Mouse (Mus musculus) midbrain, embryonic 16.5 days (tissue): Measurements from ENCODE around the gene Msx2. TPM values are rescaled to one million over a fixed set of nuclear protein-coding genes. Genes with fewer than 3 reads are reported as not detected.

Experiments used
- ATAC-seq: fragments of 200-750 bp; cut with Nextera tagmentation; 2 replicates; pipeline ENCODE4 v1.8.0; 2017; ENCODE audit warnings: moderate TSS enrichment
- H3K27ac ChIP-seq: fragments of 300-500 bp; sonication (generic); 2 replicates; pipeline ENCODE4 v1.5.1; 2014; ENCODE audit warnings: mild to moderate bottlenecking, low read length, mixed read lengths
- H3K27me3 ChIP-seq: fragments of 300-500 bp; sonication (generic); 2 replicates; pipeline ENCODE4 v1.6.1; 2014; ENCODE audit warnings: low read depth, low read length, mixed read lengths; ENCODE audit not compliant: control insufficient read depth, insufficient read depth
- H3K36me3 ChIP-seq: fragments of 300-500 bp; sonication (generic); 2 replicates; pipeline ENCODE4 v1.6.1; 2014; ENCODE audit warnings: mild to moderate bottlenecking, low read length, moderate library complexity, mixed read lengths; ENCODE audit not compliant: control insufficient read depth, insufficient read depth
- H3K4me1 ChIP-seq: fragments of 300-500 bp; sonication (generic); 2 replicates; pipeline ENCODE4 v1.6.1; 2014; ENCODE audit warnings: mild to moderate bottlenecking, low read length, mixed read lengths; ENCODE audit not compliant: control insufficient read depth, insufficient read depth
- H3K4me2 ChIP-seq: fragments of 300-500 bp; sonication (generic); 2 replicates; pipeline ENCODE4 v1.6.1; 2014; ENCODE audit warnings: mild to moderate bottlenecking, low read length, mixed read lengths
- H3K4me3 ChIP-seq: fragments of 300-500 bp; sonication (generic); 2 replicates; pipeline ENCODE4 v1.5.1; 2014; ENCODE audit warnings: low read depth, mild to moderate bottlenecking, low read length, moderate library complexity, mixed read lengths
- H3K9ac ChIP-seq: fragments of 300-500 bp; sonication (generic); 2 replicates; pipeline ENCODE4 v1.6.1; 2014; ENCODE audit warnings: low read depth, low read length, mixed read lengths
- H3K9me3 ChIP-seq: fragments of 300-500 bp; sonication (generic); replicated peaks from 2 replicates; pipeline ENCODE4 v1.6.1; 2014; ENCODE audit warnings: mild to moderate bottlenecking, low read length, mixed read lengths; ENCODE audit not compliant: control insufficient read depth, poor library complexity, severe bottlenecking
- WGBS: fragments of 180-500 bp; shearing (Covaris S2); extraction: QIAGEN DNeasy Blood & Tissue Kit; methylation state at CpG from one replicate; pipeline ENCODE4 v1.1.7; 2014; 5-methylcytosine and 5-hydroxymethylcytosine counted together
- polyA plus RNA-seq: library from polyadenylated mRNA; unstranded; fragments of >200 nt; fragmentation: Nextera tagmentation; extraction: Ambion mirVana; gene quantifications from 2 replicates; pipeline ENCODE4 v1.2.1, GENCODE M21; 2015

Gene Msx2
- polyA plus RNA-seq, 1 experiment from 2014 or later = 0.40 TPM

- no peak for ATAC-seq
Measured at GRCm38 (mm10) chr13:53469756-53470155, 3.1 kb downstream of the Msx2 start.

GRCm38 (mm10) chr13:53468171-53468570 lies 4.7 kb downstream of the Msx2 start:
- 20% methylated on average over 14 of the region's 14 CpGs for WGBS
- H3K4me3 ChIP-seq = no peak overlapping the region
- H3K27ac ChIP-seq = no peak overlapping the region
- no peaks in the 10 kb centered on the region for H3K9me3 ChIP-seq
- H3K9ac ChIP-seq = no peak overlapping the region
- no peaks in the 10 kb centered on the region for H3K36me3 ChIP-seq
- no peak overlapping the region for H3K4me2 ChIP-seq
- H3K27me3 ChIP-seq = peaks cover 58% of the 10 kb centered on the region
- peaks cover 18% of the 10 kb centered on the region; the same call in 1 of the 2 replicates for H3K4me1 ChIP-seq
- no peak for ATAC-seq

More at GRCm38 (mm10) chr13:53469756-53470155, 3.1 kb downstream of the Msx2 start:
- Histone ChIP-seq H3K4me1 (peaks cover 12% of the 10 kb centered on the region; the same call in 1 of the 2 replicates), H3K36me3 (no peaks in the 10 kb centered on the region), H3K9me3 (no peaks in the 10 kb centered on the region), H3K4me3 (no peak overlapping the region), H3K9ac (no peak overlapping the region), H3K27me3 (peaks cover 63% of the 10 kb centered on the region), H3K4me2 (no peak overlapping the region), H3K27ac (no peak overlapping the region)
- WGBS = 8% methylated on average over 5 of the region's 5 CpGs

- Histone ChIP-seq H3K36me3 (no peaks in the 10 kb centered on the region), H3K4me3 (no peak overlapping the region), H3K27ac (no peak overlapping the region), H3K9ac (no peak overlapping the region), H3K27me3 (peaks cover 55% of the 10 kb centered on the region), H3K9me3 (no peaks in the 10 kb centered on the region), H3K4me2 (no peak overlapping the region), H3K4me1 (peaks cover 16% of the 10 kb centered on the region)
- WGBS = 2% methylated on average over 18 of the region's 18 CpGs
- no peak for ATAC-seq
Measured at GRCm38 (mm10) chr13:53466189-53466866, 6.5 kb downstream of the Msx2 start.

- Histone ChIP-seq H3K4me1 (peaks cover 16% of the 10 kb centered on the region), H3K27me3 (peaks cover 55% of the 10 kb centered on the region), H3K9me3 (no peaks in the 10 kb centered on the region), H3K9ac (no peak overlapping the region), H3K36me3 (no peaks in the 10 kb centered on the region), H3K4me3 (no peak overlapping the region), H3K4me2 (no peak overlapping the region), H3K27ac (no peak overlapping the region)
- WGBS = 2% methylated on average over 26 of the region's 26 CpGs
- ATAC-seq = no peak
Measured at GRCm38 (mm10) chr13:53465191-53465820, 7.6 kb downstream of the Msx2 start.

- Histone ChIP-seq H3K4me2 (no peak overlapping the region), H3K4me3 (no peak overlapping the region)
- 2% methylated on average over 16 of the region's 21 CpGs for WGBS
Measured at GRCm38 (mm10) chr13:53464441-53465001, 8.4 kb downstream of the Msx2 start.

GRCm38 (mm10) chr13:53463946-53464345 lies 8.9 kb downstream of the Msx2 start:
- Histone ChIP-seq H3K4me2 (no peak overlapping the region), H3K36me3 (no peaks in the 10 kb centered on the region), H3K27me3 (peaks cover 52% of the 10 kb centered on the region), H3K4me3 (no peak overlapping the region), H3K27ac (no peak overlapping the region), H3K9ac (no peak overlapping the region), H3K4me1 (peaks cover 16% of the 10 kb centered on the region), H3K9me3 (no peaks in the 10 kb centered on the region)
- 3% methylated on average over 10 of the region's 10 CpGs for whole genome bisulfite sequencing
- ATAC-seq = no peak

More at GRCm38 (mm10) chr13:53464441-53465001, 8.4 kb downstream of the Msx2 start:
- Histone ChIP-seq H3K27me3 (peaks cover 52% of the 10 kb centered on the region), H3K4me1 (peaks cover 16% of the 10 kb centered on the region), H3K27ac (no peak overlapping the region), H3K9me3 (no peaks in the 10 kb centered on the region), H3K9ac (no peak overlapping the region), H3K36me3 (no peaks in the 10 kb centered on the region)
- ATAC-seq = no peak

- Histone ChIP-seq H3K9me3 (no peaks in the 10 kb centered on the region), H3K9ac (no peak overlapping the region), H3K4me3 (no peak overlapping the region), H3K27ac (no peak overlapping the region), H3K4me2 (no peak overlapping the region), H3K36me3 (no peaks in the 10 kb centered on the region), H3K4me1 (peaks cover 16% of the 10 kb centered on the region), H3K27me3 (peaks cover 53% of the 10 kb centered on the region)
- WGBS = 1% methylated on average over 7 of the region's 7 CpGs
- ATAC-seq = no peak
Measured at GRCm38 (mm10) chr13:53463037-53463436, 9.8 kb downstream of the Msx2 start.

GRCm38 (mm10) chr13:53462649-53462970 lies 10.3 kb downstream of the Msx2 start:
- H3K27me3 ChIP-seq = peaks cover 54% of the 10 kb centered on the region
- peak overlapping the region; percentile 19 for H3K4me3 ChIP-seq
- H3K4me2 ChIP-seq = peak overlapping the region; percentile 42
- no peaks in the 10 kb centered on the region for H3K9me3 ChIP-seq
- ATAC-seq = no peak; the same call in 1 of the 2 replicates
- H3K9ac ChIP-seq = no peak overlapping the region; the same call in 1 of the 2 replicates
- peaks cover 16% of the 10 kb centered on the region for H3K4me1 ChIP-seq
- no peaks in the 10 kb centered on the region for H3K36me3 ChIP-seq
- H3K27ac ChIP-seq = no peak overlapping the region
- WGBS = 1% methylated on average over 15 of the region's 15 CpGs
